Mouse (Mus musculus) spleen, postnatal 36 days (tissue): ENCODE results near the gene Cyren.

ENCODE experiments used
- DNase-seq, 2 experiments: peaks; one replicate each; pipeline ENCODE4 v3.0.0; 2022; ENCODE audit warnings: low spot score in 2 of 2, mixed read lengths in 1 of 2

Gene Cyren

GRCm38 (mm10) chr6:34867301-34867994, 10.4 kb downstream of the Cyren start:
- DNase-seq, result no peak

- DNase-seq, result no peak
Observed at GRCm38 (mm10) chr6:34866786-34867185, 11.1 kb downstream of the Cyren start.

- DNase-seq, result no peak
Observed at GRCm38 (mm10) chr6:34865711-34866593, 11.9 kb downstream of the Cyren start.

GRCm38 (mm10) chr6:34865213-34865612, 12.6 kb downstream of the Cyren start:
- no peak for DNase-seq

GRCm38 (mm10) chr6:34863786-34864514, 13.9 kb downstream of the Cyren start:
- DNase-seq, result no peak

GRCm38 (mm10) chr6:34862791-34863403, 15.0 kb downstream of the Cyren start, which contains the start of gene Tmem140:
TSS of gene Tmem140 (plus strand) at chr6:34863146.
- peak; percentile 48 to 64 for DNase-seq

- DNase-seq, result peak in 1 of 2 experiments; percentile 40
Observed at GRCm38 (mm10) chr6:34862381-34862780, 15.5 kb downstream of the Cyren start.

GRCm38 (mm10) chr6:34861546-34862053, 16.3 kb downstream of the Cyren start:
- DNase-seq, result no peak

GRCm38 (mm10) chr6:34832352-34832751, 45.5 kb downstream of the Cyren start:
- no peak for DNase-seq

GRCm38 (mm10) chr6:34824406-34824805, 53.5 kb downstream of the Cyren start:
- no peak for DNase-seq
